Mouse (Mus musculus) midbrain, postnatal 0 days (tissue): Measurements from ENCODE around the gene A730061H03Rik. TPM values are rescaled to one million over a fixed set of nuclear protein-coding genes. Genes with fewer than 3 reads are reported as not detected.

Source experiments
- ATAC-seq: fragments of 200-750 bp; cut with Nextera tagmentation; 2 replicates; pipeline ENCODE4 v1.8.0; 2017; ENCODE audit warnings: moderate number of reproducible peaks, mild to moderate bottlenecking, moderate TSS enrichment, moderate library complexity; ENCODE audit not compliant: low FRiP score
- DNase-seq: peaks from one replicate; pipeline ENCODE4 v3.0.0-alpha.2; 2015; ENCODE audit warnings: low spot score
- H3K27ac ChIP-seq: fragments of 300-500 bp; sonication (generic); 2 replicates; pipeline ENCODE4 v1.5.1; 2014; ENCODE audit warnings: low read depth, mild to moderate bottlenecking, low read length, mixed read lengths
- H3K27me3 ChIP-seq: fragments of 300-500 bp; sonication (generic); 2 replicates; pipeline ENCODE4 v1.6.1; 2014; ENCODE audit warnings: low read length, control low read depth, mixed read lengths; ENCODE audit not compliant: insufficient read depth
- H3K36me3 ChIP-seq: fragments of 300-500 bp; sonication (generic); 2 replicates; pipeline ENCODE4 v1.6.1; 2014; ENCODE audit warnings: low read length, control low read depth, mixed read lengths; ENCODE audit not compliant: insufficient read depth
- H3K4me1 ChIP-seq: fragments of 300-500 bp; sonication (generic); 2 replicates; pipeline ENCODE4 v1.6.1; 2014; ENCODE audit warnings: mild to moderate bottlenecking, control low read depth, antibody characterized with exemption, low read length, mixed read lengths; ENCODE audit not compliant: insufficient read depth
- H3K4me2 ChIP-seq: fragments of 300-500 bp; sonication (generic); 2 replicates; pipeline ENCODE4 v1.6.1; 2014; ENCODE audit warnings: low read depth, mild to moderate bottlenecking, low read length, mixed read lengths; ENCODE audit not compliant: poor library complexity, severe bottlenecking
- H3K4me3 ChIP-seq: fragments of 300-500 bp; sonication (generic); 2 replicates; pipeline ENCODE4 v1.5.1; 2014; ENCODE audit warnings: low read depth, mild to moderate bottlenecking, low read length, moderate library complexity
- H3K9ac ChIP-seq: fragments of 300-500 bp; sonication (generic); replicated peaks from 2 replicates; pipeline ENCODE4 v1.6.1; 2014; ENCODE audit warnings: mild to moderate bottlenecking, low read length, moderate library complexity, mixed read lengths; ENCODE audit not compliant: poor library complexity, severe bottlenecking
- H3K9me3 ChIP-seq: fragments of 300-500 bp; sonication (generic); 2 replicates; pipeline ENCODE4 v1.6.1; 2016; ENCODE audit warnings: low read length, control low read depth
- CTCF ChIP-seq: IDR thresholded peaks from 2 replicates; pipeline ENCODE4 v1.5.1; 2016; ENCODE audit warnings: antibody characterized with exemption, mild to moderate bottlenecking
- WGBS: fragments of 180-500 bp; shearing (Covaris S2); extraction: QIAGEN DNeasy Blood & Tissue Kit; methylation state at CpG from one replicate; pipeline ENCODE4 v1.1.7; 2014; 5-methylcytosine and 5-hydroxymethylcytosine counted together
- polyA plus RNA-seq: library from polyadenylated mRNA; unstranded; fragments of >200 nt; fragmentation: Nextera tagmentation; extraction: Ambion mirVana; gene quantifications from 2 replicates; pipeline ENCODE4 v1.2.1, GENCODE M21; 2015
- total RNA-seq: library from RNA; depleted of rRNA; stranded (reverse); fragments of >200 nt; gene quantifications from 2 replicates; pipeline ENCODE4 v1.2.3, GENCODE M21; 2014

Gene A730061H03Rik
- total and polyA plus RNA-seq, 2 experiments from 2014 or later = 0.69 to 5.4 TPM

DNA sequence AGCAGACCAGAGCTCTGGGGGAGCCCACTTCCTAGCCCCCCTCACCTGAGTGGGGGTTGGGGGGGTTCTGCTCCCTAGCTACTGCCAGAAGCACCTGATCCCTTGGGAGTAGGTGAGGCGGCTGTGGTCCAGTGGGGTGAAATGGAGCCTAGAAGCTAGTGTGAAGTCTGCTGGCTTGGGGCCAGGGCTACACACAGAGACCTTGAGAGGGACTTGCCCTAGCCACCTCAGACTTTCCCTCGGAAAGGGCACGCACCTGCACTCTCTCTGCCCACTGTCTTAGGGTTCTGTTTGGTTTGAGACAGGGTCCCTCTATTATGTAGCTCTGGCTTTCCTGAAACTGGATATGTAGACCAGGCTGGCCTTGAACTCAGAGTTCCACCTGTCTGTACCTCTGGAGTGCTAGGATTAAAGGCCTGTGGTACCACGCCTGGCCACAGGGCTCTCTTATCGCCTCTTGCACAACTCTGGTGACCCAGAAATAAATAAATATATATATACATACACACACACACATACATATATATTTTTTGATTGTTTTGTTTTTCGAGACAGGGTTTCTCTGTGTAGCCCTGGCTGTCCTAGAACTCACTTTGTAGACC is 18.6 kb upstream of the A730061H03Rik start:
- H3K36me3 ChIP-seq = peaks cover 13% of the 10 kb centered on the region
- DNase-seq = peak; percentile 58
- WGBS = 29% methylated on average over 6 of the region's 6 CpGs
- no peaks in the 10 kb centered on the region for H3K4me1 ChIP-seq
- peak overlapping the region; percentile 64 for H3K4me2 ChIP-seq
- H3K27me3 ChIP-seq = no peaks in the 10 kb centered on the region
- TF ChIP-seq CTCF = no peak
- peak overlapping the region; percentile 77 for H3K27ac ChIP-seq
- no peaks in the 10 kb centered on the region for H3K9me3 ChIP-seq
- peak overlapping the region; percentile 72 for H3K9ac ChIP-seq
- peak overlapping the region; percentile 48 for H3K4me3 ChIP-seq
- peak; percentile 17 for ATAC-seq

DNA sequence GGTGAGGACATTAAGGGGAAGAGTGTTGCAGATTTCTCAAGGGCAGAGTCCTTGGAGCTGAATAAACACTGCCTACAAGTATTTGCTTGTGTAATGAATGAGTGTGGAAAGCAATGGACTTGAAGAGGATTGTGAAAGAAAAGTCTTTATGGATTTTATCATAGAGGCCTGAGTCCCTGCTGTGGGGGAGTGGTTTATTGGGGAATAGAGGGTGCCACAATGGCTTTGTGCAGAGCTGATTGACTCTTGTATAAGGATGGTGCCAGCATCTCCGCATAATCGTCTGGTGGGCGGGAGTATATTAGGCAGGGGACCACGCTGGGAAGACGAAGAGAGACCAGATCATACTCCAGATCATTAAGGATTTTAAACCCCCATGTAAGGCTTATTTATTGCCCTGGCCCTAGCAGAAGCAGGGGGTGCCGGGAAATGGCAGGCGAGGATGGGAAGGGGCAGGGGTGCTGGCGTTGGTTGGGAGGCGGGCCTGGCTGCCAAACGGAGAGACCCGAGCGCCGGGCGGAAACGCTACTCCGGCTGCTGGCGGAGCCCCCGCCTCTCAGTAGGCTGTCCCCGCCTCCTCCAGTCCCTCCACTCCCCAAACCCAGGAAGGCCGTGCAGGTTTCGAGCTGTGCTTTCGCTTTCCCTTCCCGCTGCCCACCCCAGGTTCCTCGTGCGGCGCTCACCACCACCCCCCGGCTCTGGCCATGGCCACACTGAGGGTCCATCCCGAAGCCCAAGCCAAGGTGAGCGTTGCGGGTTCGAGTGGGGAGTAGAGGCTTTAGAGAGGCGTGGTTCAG is 17.9 kb upstream of the A730061H03Rik start, which contains the start of gene Psme1:
TSS of gene Psme1 (plus strand) at position 253 of the 797 bp plus-strand sequence.
- peak within 1 kb of the TSS; percentile 72 for H3K9ac ChIP-seq
- no peak for TF ChIP-seq CTCF
- H3K36me3 ChIP-seq = peaks cover 13% of the 10 kb centered on the region
- no peaks in the 10 kb centered on the region for H3K4me1 ChIP-seq
- ATAC-seq = peak; percentile 89
- WGBS = under 1% methylated on average over 28 of the region's 32 CpGs
- H3K27ac ChIP-seq = peak within 1 kb of the TSS; percentile 77
- H3K9me3 ChIP-seq = no peaks in the 10 kb centered on the region
- peak; percentile 92 for DNase-seq
- peak within 1 kb of the TSS; percentile 64 for H3K4me2 ChIP-seq
- no peaks in the 10 kb centered on the region for H3K27me3 ChIP-seq
- peak within 1 kb of the TSS; percentile 48 for H3K4me3 ChIP-seq

DNA sequence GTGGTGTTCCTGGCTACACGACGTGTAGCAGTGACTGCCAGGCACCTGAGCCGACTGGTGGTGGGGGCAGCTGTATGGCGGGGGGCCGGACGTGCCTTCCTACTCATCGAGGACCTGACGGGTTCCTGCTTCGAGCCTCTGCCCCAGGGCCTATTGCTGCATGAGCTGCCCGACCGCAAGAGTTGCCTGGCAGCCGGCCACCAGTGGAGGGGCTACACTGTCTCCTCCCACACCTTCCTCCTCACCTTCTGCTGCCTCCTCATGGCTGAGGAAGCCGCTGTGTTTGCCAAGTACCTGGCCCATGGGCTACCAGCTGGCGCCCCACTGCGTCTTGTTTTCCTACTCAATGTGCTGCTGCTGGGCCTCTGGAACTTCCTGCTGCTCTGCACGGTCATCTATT is 16.2 kb upstream of the A730061H03Rik start:
- 84% methylated on average over 16 of the region's 16 CpGs for WGBS
- DNase-seq (no peak), ATAC-seq (no peak)
- Histone ChIP-seq H3K4me1 (no peaks in the 10 kb centered on the region), H3K4me3 (no peak overlapping the region), H3K4me2 (no peak overlapping the region), H3K27me3 (no peaks in the 10 kb centered on the region), H3K9me3 (no peaks in the 10 kb centered on the region), H3K9ac (no peak overlapping the region), H3K36me3 (peaks cover 7% of the 10 kb centered on the region), H3K27ac (no peak overlapping the region)
- TF ChIP-seq CTCF = no peak

DNA sequence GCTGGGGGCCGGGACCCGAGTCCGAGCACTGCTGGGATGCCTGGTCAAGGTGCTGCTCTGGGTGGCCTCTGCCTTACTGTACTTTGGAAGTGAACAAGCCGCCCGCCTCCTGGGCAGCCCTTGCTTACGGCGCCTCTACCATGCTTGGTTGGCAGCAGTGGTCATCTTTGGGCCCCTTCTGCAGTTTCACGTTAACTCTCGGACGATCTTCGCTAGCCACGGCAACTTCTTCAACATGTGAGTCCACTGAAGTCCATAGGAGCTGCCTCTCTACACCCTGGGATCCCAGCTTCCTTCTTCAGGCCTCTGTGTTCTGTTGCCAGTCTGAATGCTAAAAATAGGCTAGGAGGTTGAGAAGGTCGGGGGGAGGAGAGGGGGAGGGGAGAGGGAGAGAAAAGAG is 15.5 kb upstream of the A730061H03Rik start:
- Histone ChIP-seq H3K4me1 (no peaks in the 10 kb centered on the region), H3K9me3 (no peaks in the 10 kb centered on the region), H3K4me2 (no peak overlapping the region), H3K27ac (no peak overlapping the region), H3K4me3 (no peak overlapping the region), H3K9ac (no peak overlapping the region), H3K27me3 (no peaks in the 10 kb centered on the region), H3K36me3 (peaks cover 4% of the 10 kb centered on the region; the same call in 1 of the 2 replicates)
- WGBS = 84% methylated on average over 13 of the region's 13 CpGs
- no peak for TF ChIP-seq CTCF
- no peak for DNase-seq
- ATAC-seq = no peak

DNA sequence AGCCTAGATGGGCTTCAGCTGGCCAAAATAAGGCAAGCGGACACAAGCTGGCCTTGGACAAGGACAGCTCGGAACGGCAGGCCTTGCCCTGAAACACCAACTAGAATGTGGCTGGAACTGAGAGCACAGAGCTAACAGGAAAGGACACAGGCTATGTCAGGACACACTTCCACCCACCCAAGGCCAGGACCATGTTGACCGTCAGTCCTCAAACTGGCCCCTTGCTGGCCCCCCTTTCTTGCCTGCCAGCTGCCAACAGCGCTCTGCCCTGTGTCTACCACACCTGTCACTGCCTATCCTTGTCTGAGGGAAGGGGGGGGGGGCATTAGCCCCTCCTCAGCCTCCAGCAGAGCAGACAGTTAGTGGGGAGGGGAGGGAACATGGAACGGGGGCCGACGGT is 15.1 kb upstream of the A730061H03Rik start, which contains the start of gene Fitm1:
TSS of gene Fitm1 (plus strand) at position 316 of the 400 bp plus-strand sequence.
- H3K27ac ChIP-seq = no peak within 1 kb of the TSS
- H3K4me1 ChIP-seq = no peaks in the 10 kb centered on the region
- WGBS = 79% methylated on average over 8 of the region's 8 CpGs
- no peak for ATAC-seq
- peaks cover 3% of the 10 kb centered on the region; the same call in 1 of the 2 replicates for H3K36me3 ChIP-seq
- no peaks in the 10 kb centered on the region for H3K9me3 ChIP-seq
- no peak within 1 kb of the TSS for H3K4me3 ChIP-seq
- H3K27me3 ChIP-seq = no peaks in the 10 kb centered on the region
- no peak for TF ChIP-seq CTCF
- no peak within 1 kb of the TSS for H3K9ac ChIP-seq
- H3K4me2 ChIP-seq = no peak within 1 kb of the TSS
- no peak for DNase-seq

DNA sequence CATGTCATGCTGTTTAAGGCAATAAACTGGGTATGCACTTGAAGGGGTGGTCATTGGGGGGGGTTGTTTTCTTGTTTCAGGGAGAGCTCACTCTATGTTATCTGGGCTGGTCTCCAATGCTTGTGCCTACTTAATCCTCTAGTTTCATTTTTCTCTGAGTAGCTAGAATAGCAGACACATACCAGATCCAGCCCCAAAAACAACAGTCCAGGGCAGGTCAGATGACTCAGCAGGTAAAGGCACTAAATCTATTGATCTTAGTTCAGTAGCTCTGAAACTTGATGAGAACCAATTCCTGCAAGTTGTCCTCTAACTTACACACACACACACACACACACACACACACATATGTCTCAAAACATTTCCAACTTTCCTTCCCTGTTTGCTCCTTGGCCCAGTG is 11.6 kb upstream of the A730061H03Rik start:
- Histone ChIP-seq H3K27me3 (no peaks in the 10 kb centered on the region), H3K9me3 (no peaks in the 10 kb centered on the region), H3K4me1 (no peaks in the 10 kb centered on the region), H3K4me3 (no peak overlapping the region), H3K36me3 (peaks cover 35% of the 10 kb centered on the region), H3K27ac (no peak overlapping the region), H3K4me2 (no peak overlapping the region), H3K9ac (no peak overlapping the region)
- no peak for ATAC-seq
- no peak for DNase-seq
- TF ChIP-seq CTCF = no peak
